In genomic region chr4:76409159-76409558, GRCm38 (mm10) we compare ENCODE assay signal across 24 mouse cellular contexts.
"Had no signal": no experiment of that assay in that cellular context is flagged by ENCODE, and none has a peak within 500 bp of the region (broad histone marks: within the 10 kb centered on the region; RNA-seq: fewer than 3 reads in every experiment).

No protein-coding gene starts in this region.

- H3K4me2 ChIP-seq: heart, embryonic 12.5 days; hindbrain, embryonic 12.5 days; hindbrain, embryonic 14.5 days; intestine, embryonic 15.5 days; limb, embryonic 13.5 days; limb, embryonic 15.5 days had no signal

- ATAC-seq: hindbrain, embryonic 16.5 days; inflammation-experienced regulatory T-cells, adult 6 months; intestine, embryonic 15.5 days; intestine, postnatal 0 days had no signal

- H3K4me1 ChIP-seq: heart, embryonic 10.5 days; intestine, embryonic 15.5 days; limb, embryonic 15.5 days had no signal

- H3K9me3 ChIP-seq: heart, embryonic 10.5 days; heart, embryonic 12.5 days; hindbrain, embryonic 10.5 days; hindbrain, embryonic 12.5 days; intestine, embryonic 15.5 days; limb, embryonic 13.5 days; limb, embryonic 15.5 days had no signal

- H3K4me3 ChIP-seq: gastrocnemius, adult 2 months; heart, embryonic 10.5 days; heart, embryonic 12.5 days; hindbrain, embryonic 10.5 days; hindbrain, embryonic 12.5 days; intestine, embryonic 15.5 days; layer of hippocampus, adult 2 months; left cerebral cortex, adult 2 months; limb, embryonic 13.5 days; limb, embryonic 15.5 days had no signal

- H3K27ac ChIP-seq: gastrocnemius, adult 2 months; heart, embryonic 10.5 days; hindbrain, embryonic 10.5 days; hindbrain, embryonic 12.5 days; hindbrain, embryonic 14.5 days; intestine, embryonic 15.5 days; layer of hippocampus, adult 2 months; left cerebral cortex, adult 2 months; limb, embryonic 13.5 days; limb, embryonic 15.5 days had no signal

- H3K9ac ChIP-seq: heart, embryonic 12.5 days; hindbrain, embryonic 12.5 days; hindbrain, embryonic 14.5 days; intestine, embryonic 15.5 days; limb, embryonic 13.5 days; limb, embryonic 15.5 days had no signal

- H3K27me3 ChIP-seq: heart, embryonic 12.5 days; hindbrain, embryonic 12.5 days; intestine, embryonic 15.5 days; limb, embryonic 13.5 days; limb, embryonic 15.5 days had no signal

- H3K36me3 ChIP-seq: heart, embryonic 10.5 days; heart, embryonic 12.5 days; hindbrain, embryonic 10.5 days; hindbrain, embryonic 12.5 days; intestine, embryonic 15.5 days; limb, embryonic 13.5 days; limb, embryonic 15.5 days had no signal

- DNase-seq: gastrocnemius, adult 2 months; gastrocnemius, postnatal 10 days; gastrocnemius, postnatal 25 days; heart, adult 18-20 months; heart, postnatal 10 days; heart, postnatal 4 days; kidney, adult 18-20 months; kidney, adult 8-10 months; kidney, postnatal 10 days; kidney, postnatal 25 days; kidney, postnatal 4 days had no signal
